Mouse (Mus musculus) liver, embryonic 16.5 days (tissue): ENCODE data around the gene Tex14. TPM values are rescaled to one million over a fixed set of nuclear protein-coding genes. Genes with fewer than 3 reads are reported as not detected.

ENCODE experiments used
- polyA plus RNA-seq: library from polyadenylated mRNA; unstranded; fragments of >200 nt; fragmentation: Nextera tagmentation; extraction: Ambion mirVana; gene quantifications from 2 replicates; pipeline ENCODE4 v1.2.1, GENCODE M21; 2015

The Tex14 gene
- polyA plus RNA-seq, 1 experiment from 2014 or later: 0.21 TPM

Other genes starting within 250 kb of the Tex14 start
- gene Ppm1e, start 46.0 kb upstream of the Tex14 start, polyA plus RNA-seq: 1.1 and 1.6 TPM in 2 replicates
- gene Rad51c, start 111 bp upstream of the Tex14 start, polyA plus RNA-seq: 3.9 and 4.4 TPM in 2 replicates
- not detected in 2 replicates for gene Gm11492, start 161.6 kb downstream of the Tex14 start, polyA plus RNA-seq
- 11.6 and 12.0 TPM in 2 replicates for gene Sept4, start 163.8 kb downstream of the Tex14 start, polyA plus RNA-seq
- 10.1 and 10.5 TPM in 2 replicates for gene Mtmr4, start 187.1 kb downstream of the Tex14 start, polyA plus RNA-seq
- 0.06 TPM in 1 of 2 replicates, not detected in the other for gene Hsf5, start 212.1 kb downstream of the Tex14 start, polyA plus RNA-seq